Mouse (Mus musculus) stomach, postnatal 0 days (tissue): ENCODE data around the gene Ttc12. TPM values are rescaled to one million over a fixed set of nuclear protein-coding genes. Genes with fewer than 3 reads are reported as not detected.

Experiments used
- ATAC-seq: fragments of 200-750 bp; cut with Nextera tagmentation; 2 replicates; pipeline ENCODE4 v1.8.0; 2017; ENCODE audit not compliant: low FRiP score, low TSS enrichment
- DNase-seq: peaks from one replicate; pipeline ENCODE4 v3.0.0-alpha.2; 2016; ENCODE audit warnings: low spot score
- H3K27ac ChIP-seq: fragments of 300-500 bp; sonication (generic); replicated peaks from 2 replicates; pipeline ENCODE4 v1.5.1; 2014; ENCODE audit warnings: mild to moderate bottlenecking, control low read depth
- H3K27me3 ChIP-seq: fragments of 300-500 bp; sonication (generic); 2 replicates; pipeline ENCODE4 v1.6.1; 2014; ENCODE audit warnings: low read length; ENCODE audit not compliant: control insufficient read depth, insufficient read depth
- H3K36me3 ChIP-seq: fragments of 300-500 bp; sonication (generic); 2 replicates; pipeline ENCODE4 v1.6.1; 2014; ENCODE audit warnings: low read length, mixed read lengths; ENCODE audit not compliant: control insufficient read depth, insufficient read depth
- H3K4me1 ChIP-seq: fragments of 300-500 bp; sonication (generic); replicated peaks from 2 replicates; pipeline ENCODE4 v1.6.1; 2014; ENCODE audit warnings: antibody characterized with exemption; ENCODE audit not compliant: control insufficient read depth, insufficient read depth
- H3K4me2 ChIP-seq: fragments of 300-500 bp; sonication (generic); replicated peaks from 2 replicates; pipeline ENCODE4 v1.6.1; 2014; ENCODE audit warnings: low read depth, mild to moderate bottlenecking, control low read depth, moderate library complexity
- H3K4me3 ChIP-seq: fragments of 300-500 bp; sonication (generic); 2 replicates; pipeline ENCODE4 v1.5.1; 2014; ENCODE audit warnings: low read depth, low read length, control low read depth
- H3K9ac ChIP-seq: fragments of 300-500 bp; sonication (generic); 2 replicates; pipeline ENCODE4 v1.6.1; 2014; ENCODE audit warnings: mild to moderate bottlenecking, low read length, control low read depth, mixed read lengths
- H3K9me3 ChIP-seq: fragments of 300-500 bp; sonication (generic); 2 replicates; pipeline ENCODE4 v1.6.1; 2016; ENCODE audit warnings: low read length; ENCODE audit not compliant: control insufficient read depth
- CTCF ChIP-seq: IDR thresholded peaks from 2 replicates; pipeline ENCODE4 v1.5.1; 2016; ENCODE audit warnings: antibody characterized with exemption, low read depth, mild to moderate bottlenecking, moderate library complexity
- EP300 ChIP-seq: optimal IDR thresholded peaks from 2 replicates; pipeline ENCODE3; 2016; ENCODE audit warnings: antibody characterized with exemption
- WGBS: fragments of 180-500 bp; shearing (Covaris S2); extraction: QIAGEN DNeasy Blood & Tissue Kit; methylation state at CpG from one replicate; pipeline ENCODE4 v1.1.7; 2014; 5-methylcytosine and 5-hydroxymethylcytosine counted together
- polyA plus RNA-seq: library from polyadenylated mRNA; unstranded; fragments of >200 nt; fragmentation: Nextera tagmentation; extraction: Ambion mirVana; gene quantifications from 2 replicates; pipeline ENCODE4 v1.2.1, GENCODE M21; 2015

Gene Ttc12
- polyA plus RNA-seq, 1 experiment from 2014 or later, result 0.86 TPM

- no peaks in the 10 kb centered on the region for H3K4me1 ChIP-seq
- no peak overlapping the region for H3K4me3 ChIP-seq
- DNase-seq (no peak), ATAC-seq (no peak)
- no peak overlapping the region for H3K4me2 ChIP-seq
- H3K27me3 ChIP-seq, result no peaks in the 10 kb centered on the region
- TF ChIP-seq EP300 (no peak), CTCF (no peak)
- no peak overlapping the region for H3K27ac ChIP-seq
- no peak overlapping the region for H3K9ac ChIP-seq
- no peaks in the 10 kb centered on the region for H3K9me3 ChIP-seq
- H3K36me3 ChIP-seq, result no peaks in the 10 kb centered on the region
- WGBS, result 47% methylated on average over 5 of the region's 5 CpGs
These were observed 18.6 kb upstream of the Ttc12 start for GRCm38 (mm10) chr9:49504658-49505057.

- Histone ChIP-seq H3K4me1 (no peaks in the 10 kb centered on the region), H3K9ac (no peak overlapping the region), H3K4me3 (no peak overlapping the region)
These were observed 16.2 kb upstream of the Ttc12 start for GRCm38 (mm10) chr9:49502245-49502644.

GRCm38 (mm10) chr9:49499878-49500277, 13.9 kb upstream of the Ttc12 start:
- H3K4me2 ChIP-seq, result no peak overlapping the region
- no peaks in the 10 kb centered on the region for H3K27me3 ChIP-seq
- no peaks in the 10 kb centered on the region for H3K9me3 ChIP-seq
- H3K27ac ChIP-seq, result no peak overlapping the region
- no peak overlapping the region for H3K9ac ChIP-seq
- H3K4me1 ChIP-seq, result no peaks in the 10 kb centered on the region
- no peak for DNase-seq
- TF ChIP-seq CTCF (no peak), EP300 (no peak)
- no peak overlapping the region for H3K4me3 ChIP-seq
- no peaks in the 10 kb centered on the region for H3K36me3 ChIP-seq
- ATAC-seq, result no peak
- 87% methylated on average over 2 of the region's 2 CpGs for WGBS

More at GRCm38 (mm10) chr9:49502245-49502644, 16.2 kb upstream of the Ttc12 start:
- H3K36me3 ChIP-seq, result no peaks in the 10 kb centered on the region
- H3K9me3 ChIP-seq, result no peaks in the 10 kb centered on the region
- H3K27ac ChIP-seq, result no peak overlapping the region
- DNase-seq, result no peak
- no peak overlapping the region for H3K4me2 ChIP-seq
- 86% methylated on average over 4 of the region's 4 CpGs for WGBS
- H3K27me3 ChIP-seq, result no peaks in the 10 kb centered on the region
- no peak for ATAC-seq
- TF ChIP-seq EP300, result no peak
- TF ChIP-seq CTCF, result no peak

- WGBS, result 0% methylated on average over 4 of the region's 4 CpGs
- Histone ChIP-seq H3K27me3 (no peaks in the 10 kb centered on the region), H3K4me1 (no peaks in the 10 kb centered on the region), H3K9me3 (no peaks in the 10 kb centered on the region), H3K9ac (no peak overlapping the region), H3K4me2 (no peak overlapping the region), H3K4me3 (no peak overlapping the region), H3K27ac (0 out of 2 replicates have a peak overlapping the region, but pooled peaks have one; percentile 18), H3K36me3 (no peaks in the 10 kb centered on the region)
- DNase-seq, result peak; percentile 56
- TF ChIP-seq EP300, result no peak
- TF ChIP-seq CTCF, result peak; percentile 97
- ATAC-seq, result peak; percentile 63; the same call in 1 of the 2 replicates
These were observed 8.1 kb upstream of the Ttc12 start for GRCm38 (mm10) chr9:49493979-49494649.

GRCm38 (mm10) chr9:49490609-49491008, 4.6 kb upstream of the Ttc12 start:
- TF ChIP-seq CTCF, result no peak
- no peak for TF ChIP-seq EP300
- no peak overlapping the region for H3K27ac ChIP-seq
- no peak overlapping the region for H3K4me2 ChIP-seq
- H3K27me3 ChIP-seq, result no peaks in the 10 kb centered on the region
- no peak overlapping the region for H3K4me3 ChIP-seq
- H3K4me1 ChIP-seq, result no peaks in the 10 kb centered on the region
- no peaks in the 10 kb centered on the region for H3K9me3 ChIP-seq
- DNase-seq (no peak), ATAC-seq (no peak)
- H3K36me3 ChIP-seq, result no peaks in the 10 kb centered on the region
- H3K9ac ChIP-seq, result no peak overlapping the region
- 78% methylated on average over 4 of the region's 4 CpGs for WGBS
